Mouse (Mus musculus) forebrain, embryonic 16.5 days (tissue): Measurements from ENCODE around the gene Vps26a. TPM values are rescaled to one million over a fixed set of nuclear protein-coding genes. Genes with fewer than 3 reads are reported as not detected.
"Not testable (repeated sequence)": the region's sequence is repeated elsewhere in the genome, so short reads cannot be mapped to it uniquely, and the experiment has no call there.

ENCODE experiments used
- ATAC-seq: fragments of 200-750 bp; cut with Nextera tagmentation; 2 replicates; pipeline ENCODE4 v1.8.0; 2017; ENCODE audit warnings: mild to moderate bottlenecking, moderate library complexity
- H3K27ac ChIP-seq: fragments of 300-500 bp; sonication (generic); 2 replicates; pipeline ENCODE4 v1.5.1; 2014; ENCODE audit warnings: low read length, control low read depth
- H3K27me3 ChIP-seq: fragments of 300-500 bp; sonication (generic); replicated peaks from 2 replicates; pipeline ENCODE4 v1.6.1; 2014; ENCODE audit warnings: low read length; ENCODE audit not compliant: control insufficient read depth, insufficient read depth
- H3K36me3 ChIP-seq: fragments of 300-500 bp; sonication (generic); 2 replicates; pipeline ENCODE4 v1.6.1; 2014; ENCODE audit not compliant: control insufficient read depth, insufficient read depth
- H3K4me1 ChIP-seq: fragments of 300-500 bp; sonication (generic); replicated peaks from 2 replicates; pipeline ENCODE4 v1.6.1; 2014; ENCODE audit warnings: low read length; ENCODE audit not compliant: control insufficient read depth, insufficient read depth
- H3K4me2 ChIP-seq: fragments of 300-500 bp; sonication (generic); 2 replicates; pipeline ENCODE4 v1.6.1; 2014; ENCODE audit warnings: mild to moderate bottlenecking, low read length, control low read depth
- H3K4me3 ChIP-seq: fragments of 300-500 bp; sonication (generic); replicated peaks from 2 replicates; pipeline ENCODE4 v1.5.1; 2014; ENCODE audit warnings: mild to moderate bottlenecking, low read length, control low read depth
- H3K9ac ChIP-seq: fragments of 300-500 bp; sonication (generic); replicated peaks from 2 replicates; pipeline ENCODE4 v1.6.1; 2014; ENCODE audit warnings: low read depth, low read length, control low read depth
- H3K9me3 ChIP-seq: fragments of 300-500 bp; sonication (generic); 2 replicates; pipeline ENCODE4 v1.6.1; 2016; ENCODE audit warnings: low read length; ENCODE audit not compliant: control insufficient read depth
- whole genome bisulfite sequencing: fragments of 180-500 bp; shearing (Covaris S2); extraction: QIAGEN DNeasy Blood & Tissue Kit; methylation state at CpG from one replicate; pipeline ENCODE4 v1.1.7; 2014; 5-methylcytosine and 5-hydroxymethylcytosine counted together
- polyA plus RNA-seq: library from polyadenylated mRNA; unstranded; fragments of >200 nt; fragmentation: Nextera tagmentation; extraction: Ambion mirVana; gene quantifications from 2 replicates; pipeline ENCODE4 v1.2.1, GENCODE M21; 2015

Gene Vps26a
- polyA plus RNA-seq, 1 experiment from 2014 or later = 75.5 TPM

DNA sequence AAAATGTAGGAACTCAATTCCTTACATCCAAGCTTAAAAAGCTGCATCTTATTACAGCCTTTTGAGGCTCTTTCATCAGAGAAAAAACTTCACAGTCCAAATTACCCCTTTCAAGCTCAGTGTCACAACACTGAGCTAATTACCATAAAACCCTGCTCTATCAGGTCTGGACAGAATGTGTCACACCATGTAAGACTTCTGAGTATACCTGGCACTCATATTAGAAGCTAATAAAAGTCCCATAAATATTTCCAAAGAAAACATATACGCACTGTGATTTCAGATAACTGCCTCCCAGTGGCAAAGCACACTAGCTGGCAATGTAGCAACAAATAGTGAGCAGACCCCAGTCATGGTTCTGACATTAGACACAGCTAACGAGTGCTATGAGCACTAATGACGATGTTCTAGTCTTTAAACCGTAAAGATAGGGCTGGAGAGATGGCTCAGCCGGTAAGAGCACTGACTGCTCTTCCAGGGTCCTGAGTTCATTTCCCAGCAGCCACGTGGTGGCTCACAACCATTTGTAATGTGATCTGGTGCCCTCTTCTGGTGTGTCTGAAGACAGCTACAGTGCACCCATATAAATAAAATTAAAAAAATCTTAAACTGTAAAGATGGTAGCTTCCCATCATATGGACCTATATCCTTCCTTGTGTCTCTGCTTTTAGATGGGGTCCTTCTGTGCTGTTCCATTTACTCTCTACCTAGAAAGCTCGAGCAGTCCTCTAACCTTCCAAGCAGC, 5.3 kb downstream of the Vps26a start:
- Histone ChIP-seq H3K4me1 (peaks cover 8% of the 10 kb centered on the region), H3K4me2 (no peak overlapping the region), H3K27me3 (no peaks in the 10 kb centered on the region), H3K9ac (no peak overlapping the region), H3K9me3 (no peaks in the 10 kb centered on the region), H3K4me3 (no peak overlapping the region), H3K27ac (no peak overlapping the region), H3K36me3 (0 out of 2 replicates have a peak, but pooled peaks cover 3% of the 10 kb centered on the region)
- ATAC-seq = no peak
- WGBS = 39% methylated on average over 7 of the region's 7 CpGs

DNA sequence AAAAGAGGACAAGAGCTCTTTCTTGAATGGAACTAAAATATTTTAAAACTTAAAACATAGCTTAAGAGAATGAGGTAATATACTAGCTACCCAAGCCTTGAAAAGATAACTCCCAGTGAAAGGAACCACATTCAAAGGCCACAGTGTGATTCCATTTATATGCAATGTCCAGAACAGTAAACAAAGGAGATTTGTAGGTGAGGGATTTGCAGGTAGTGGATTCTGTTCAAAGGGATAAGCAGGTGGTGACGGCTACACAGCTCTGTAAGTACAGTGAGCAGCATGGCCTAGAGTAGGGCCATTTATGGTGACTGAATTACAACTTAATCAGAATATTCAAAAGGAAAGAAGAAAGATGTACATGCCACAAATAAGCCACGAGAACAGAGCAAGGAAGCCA, 9.6 kb downstream of the Vps26a start:
- no peak overlapping the region for H3K4me3 ChIP-seq
- no peak overlapping the region for H3K4me2 ChIP-seq
- H3K4me1 ChIP-seq = peaks cover 4% of the 10 kb centered on the region; the same call in 1 of the 2 replicates
- H3K9ac ChIP-seq = no peak overlapping the region
- 0 out of 2 replicates have a peak, but pooled peaks cover 3% of the 10 kb centered on the region for H3K36me3 ChIP-seq
- no peaks in the 10 kb centered on the region for H3K9me3 ChIP-seq
- H3K27ac ChIP-seq = no peak overlapping the region
- no peak for ATAC-seq
- H3K27me3 ChIP-seq = no peaks in the 10 kb centered on the region
- 42% methylated on average over 2 of the region's 2 CpGs for WGBS

DNA sequence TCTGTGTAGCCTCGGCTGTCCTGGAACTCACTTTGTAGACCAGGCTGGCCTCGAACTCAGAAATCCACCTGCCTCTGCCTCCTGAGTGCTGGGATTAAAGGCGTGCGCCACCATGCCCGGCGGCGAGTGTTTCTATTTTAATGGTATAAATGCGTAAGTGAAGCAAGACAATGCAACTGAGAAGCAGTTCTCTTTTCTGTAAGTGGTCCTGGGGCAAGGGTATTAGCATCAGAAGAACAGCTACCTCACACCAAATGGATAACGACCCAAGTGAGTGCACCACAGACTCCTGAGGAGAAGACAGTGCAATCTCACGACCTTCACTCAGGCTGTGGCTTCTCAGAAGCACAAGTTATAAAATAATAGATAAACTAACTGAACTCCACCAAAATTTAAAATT, 11.7 kb downstream of the Vps26a start:
- no peak overlapping the region for H3K27ac ChIP-seq
- H3K4me1 ChIP-seq = no peaks in the 10 kb centered on the region
- 0 out of 2 replicates have a peak, but pooled peaks cover 3% of the 10 kb centered on the region for H3K36me3 ChIP-seq
- ATAC-seq = no peak
- H3K4me3 ChIP-seq = no peak overlapping the region
- no peak overlapping the region for H3K9ac ChIP-seq
- 90% methylated on average over 10 of the region's 10 CpGs for WGBS
- H3K4me2 ChIP-seq = no peak overlapping the region
- H3K9me3 ChIP-seq = no peaks in the 10 kb centered on the region
- no peaks in the 10 kb centered on the region for H3K27me3 ChIP-seq

DNA sequence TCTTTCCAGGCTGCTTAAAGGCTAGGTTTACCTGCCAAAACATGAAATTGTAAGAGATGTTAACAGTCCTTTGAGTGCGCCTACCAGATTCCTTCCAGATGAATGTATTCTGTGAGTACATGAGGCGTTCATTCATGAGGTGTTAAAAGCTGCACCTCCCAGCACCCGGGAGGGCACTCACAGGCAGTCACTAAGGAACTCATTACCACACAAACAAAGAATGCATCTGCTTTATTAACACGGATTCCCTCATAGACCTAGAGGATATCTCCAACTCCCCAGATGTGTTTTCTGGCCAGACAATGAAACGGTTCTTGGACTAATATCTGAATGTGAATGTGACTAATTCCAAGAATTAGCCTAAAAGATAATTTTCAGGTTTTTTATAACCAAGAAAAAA, 15.5 kb downstream of the Vps26a start:
- Histone ChIP-seq H3K4me3 (no peak overlapping the region), H3K4me2 (no peak overlapping the region), H3K27ac (no peak overlapping the region), H3K9ac (no peak overlapping the region), H3K9me3 (no peaks in the 10 kb centered on the region), H3K36me3 (no peaks in the 10 kb centered on the region), H3K27me3 (no peaks in the 10 kb centered on the region), H3K4me1 (no peaks in the 10 kb centered on the region)
- ATAC-seq = no peak
- WGBS = 23% methylated on average over 5 of the region's 5 CpGs

DNA sequence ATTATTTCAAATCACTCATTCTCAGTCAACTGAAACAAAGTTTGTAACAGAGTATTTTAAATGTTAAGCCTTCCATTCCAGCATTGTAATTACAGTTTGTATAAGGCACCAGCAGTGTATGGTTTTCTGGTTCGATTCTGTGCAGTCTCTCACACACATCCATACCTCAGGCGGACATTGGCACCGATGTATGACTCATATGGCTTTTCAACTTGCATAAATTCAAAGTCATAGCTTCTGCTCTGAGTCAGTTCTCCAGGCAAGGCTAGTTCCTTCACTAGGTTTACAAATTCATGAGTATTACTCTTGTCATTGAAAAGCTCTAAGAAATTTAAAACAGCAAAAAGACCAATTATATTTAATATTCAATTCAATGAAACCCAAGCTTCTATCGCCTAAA, 16.9 kb downstream of the Vps26a start:
- no peak overlapping the region for H3K27ac ChIP-seq

DNA sequence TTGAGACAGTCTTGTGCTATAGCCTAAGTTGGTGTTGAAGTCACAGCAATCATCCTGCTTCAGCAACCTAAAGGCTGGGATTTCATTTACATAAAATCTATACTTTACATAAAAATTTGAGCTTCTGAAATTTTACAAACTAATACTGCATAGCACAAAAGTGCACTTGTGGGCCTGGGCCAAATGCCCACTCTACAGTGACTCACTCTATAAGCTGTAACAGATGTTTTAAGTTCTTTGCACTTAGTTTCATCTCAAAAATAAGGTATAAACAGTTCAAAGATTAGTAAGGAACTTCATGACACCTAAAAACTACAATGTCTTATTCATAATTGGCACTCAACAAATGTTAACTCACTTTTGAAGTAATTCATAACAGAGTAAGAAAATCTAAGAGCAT, 25.3 kb downstream of the Vps26a start:
- H3K4me3 ChIP-seq = no peak overlapping the region
- no peak overlapping the region for H3K4me2 ChIP-seq
- peaks cover 17% of the 10 kb centered on the region for H3K36me3 ChIP-seq
- no peak overlapping the region for H3K9ac ChIP-seq
- H3K27me3 ChIP-seq = no peaks in the 10 kb centered on the region
- no peaks in the 10 kb centered on the region for H3K9me3 ChIP-seq
- H3K4me1 ChIP-seq = no peaks in the 10 kb centered on the region
- no peak for ATAC-seq
- no peak overlapping the region for H3K27ac ChIP-seq

More for the DNA sequence above, 16.9 kb downstream of the Vps26a start:
- no peaks in the 10 kb centered on the region for H3K36me3 ChIP-seq
- no peaks in the 10 kb centered on the region for H3K27me3 ChIP-seq
- no peaks in the 10 kb centered on the region for H3K9me3 ChIP-seq
- no peak overlapping the region for H3K9ac ChIP-seq
- H3K4me3 ChIP-seq = no peak overlapping the region
- ATAC-seq = no peak
- 93% methylated on average over 4 of the region's 4 CpGs for WGBS
- no peak overlapping the region for H3K4me2 ChIP-seq
- no peaks in the 10 kb centered on the region for H3K4me1 ChIP-seq

DNA sequence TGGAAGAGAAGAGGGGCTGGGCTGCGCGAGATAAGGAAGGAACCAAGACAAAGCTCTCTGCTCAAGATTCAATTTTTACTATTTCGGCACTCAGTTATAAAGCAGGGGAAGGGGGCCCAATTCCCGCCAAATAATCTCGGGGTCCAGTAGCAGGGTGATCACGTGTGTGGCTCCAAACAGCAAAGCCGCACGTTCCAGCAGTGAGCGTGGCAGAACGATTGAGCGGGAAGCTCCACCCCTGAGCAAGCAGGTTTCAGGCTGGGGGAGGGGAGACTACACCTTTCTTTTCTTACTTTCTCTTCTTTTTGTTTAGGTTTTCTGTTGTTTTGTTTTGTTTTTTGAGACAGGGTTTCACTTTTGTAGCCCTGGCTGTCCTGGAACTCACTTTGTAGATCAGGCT, 34.6 kb downstream of the Vps26a start:
- H3K27ac ChIP-seq, H3K27me3 ChIP-seq, H3K9ac ChIP-seq, ATAC-seq, H3K4me3 ChIP-seq, H3K4me2 ChIP-seq, H3K9me3 ChIP-seq: not testable (repeated sequence)
- H3K36me3 ChIP-seq = peaks cover 12% of the 10 kb centered on the region
- WGBS = 72% methylated on average over 11 of the region's 11 CpGs
- H3K4me1 ChIP-seq = peaks cover 15% of the 10 kb centered on the region

DNA sequence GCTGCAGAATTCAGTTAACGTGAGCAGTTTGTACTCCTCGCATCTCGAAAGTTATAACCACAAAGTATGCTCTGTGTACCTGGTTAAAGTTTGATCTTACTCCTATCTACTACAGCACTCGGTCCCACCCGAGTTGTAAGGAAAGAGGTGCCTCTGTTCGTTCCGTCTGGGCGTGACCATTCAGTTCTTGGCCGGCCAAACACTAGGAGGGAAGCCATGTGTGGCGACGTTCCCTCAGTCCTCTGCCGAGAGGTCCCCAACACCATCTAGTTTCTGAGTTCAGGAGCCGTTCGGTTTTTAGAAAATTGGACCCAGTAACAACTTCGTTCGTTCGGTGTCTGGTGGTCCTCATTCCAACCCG, 36.3 kb downstream of the Vps26a start:
- Histone ChIP-seq H3K27me3 (no peaks in the 10 kb centered on the region), H3K4me1 (peaks cover 15% of the 10 kb centered on the region), H3K4me3 (peak overlapping the region; percentile 99), H3K4me2 (peak overlapping the region; percentile 70), H3K9ac (0 out of 2 replicates have a peak overlapping the region, but pooled peaks have one; percentile 27), H3K36me3 (peaks cover 17% of the 10 kb centered on the region), H3K27ac (peak overlapping the region; percentile 91), H3K9me3 (no peaks in the 10 kb centered on the region)
- WGBS = 37% methylated on average over 18 of the region's 18 CpGs
- no peak; the same call in 1 of the 2 replicates for ATAC-seq

DNA sequence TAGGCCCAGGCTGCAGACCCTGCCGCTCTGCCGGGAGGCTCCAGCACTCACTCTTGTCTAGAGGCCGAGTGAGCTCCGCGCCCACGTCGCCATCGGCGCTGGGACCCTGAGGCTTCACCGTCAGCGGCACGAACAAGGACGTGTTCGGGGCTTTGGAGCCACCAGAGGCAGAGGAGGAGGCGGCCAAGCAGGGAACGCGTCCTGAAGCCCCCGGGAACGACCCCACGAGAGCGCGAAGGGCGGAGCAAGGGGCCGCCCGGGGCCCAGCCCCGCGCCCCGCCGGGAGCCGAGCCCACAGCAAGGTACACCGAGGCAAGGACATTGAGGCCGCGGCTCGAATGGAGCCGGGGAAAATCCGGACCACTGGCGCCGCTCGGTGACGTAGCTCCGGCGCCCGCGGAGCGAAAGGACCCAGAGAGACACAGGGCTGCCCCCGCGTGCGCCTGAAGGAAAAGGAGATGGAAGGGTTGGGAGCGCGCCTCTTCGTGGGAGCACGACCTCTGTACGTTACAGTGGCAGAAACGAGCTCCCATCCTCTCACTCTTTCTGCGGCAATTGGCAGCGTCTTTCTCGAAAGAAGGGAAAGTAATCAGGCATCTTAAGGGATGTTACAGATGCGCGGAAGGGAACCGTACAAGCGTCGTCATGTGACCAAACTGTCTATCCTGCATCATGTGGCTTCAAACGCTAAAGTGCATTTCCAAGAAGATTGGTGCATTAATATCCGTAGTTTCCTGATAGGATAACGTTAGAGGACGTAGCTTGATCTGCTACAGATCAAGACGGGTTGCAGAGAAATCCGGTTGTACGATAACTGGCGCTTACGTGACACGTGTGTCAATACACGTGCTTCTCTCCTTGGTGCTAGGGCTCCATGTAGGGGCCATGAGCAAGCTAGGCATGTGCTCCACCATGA, 37.0 kb downstream of the Vps26a start, which contains the start of the genes 4930507D05Rik and Supv3l1:
TSS of gene 4930507D05Rik (plus strand) at position 126 of the 916 bp plus-strand sequence.
TSS of gene Supv3l1 (minus strand) at position 375 of the 916 bp plus-strand sequence.
- under 1% methylated on average over 73 of the region's 73 CpGs for WGBS
- Histone ChIP-seq H3K4me3 (peak within 1 kb of the TSS; percentile 99), H3K27ac (peak within 1 kb of the TSS; percentile 91), H3K9ac (peak within 1 kb of the TSS; percentile 93), H3K4me2 (peak within 1 kb of the TSS; percentile 91), H3K4me1 (peaks cover 15% of the 10 kb centered on the region), H3K27me3 (no peaks in the 10 kb centered on the region), H3K9me3 (no peaks in the 10 kb centered on the region), H3K36me3 (peaks cover 23% of the 10 kb centered on the region)
- ATAC-seq = peak; percentile 96
